Mouse (Mus musculus): Measurements from ENCODE around the gene Fcgr4. TPM values are rescaled to one million over a fixed set of nuclear protein-coding genes. Genes with fewer than 3 reads are reported as not detected.
A peak's percentile ranks its signal among the peaks of the same experiment; 100 is the strongest.
"Not testable (repeated sequence)": the region's sequence is repeated elsewhere in the genome, so short reads cannot be mapped to it uniquely, and the experiment has no call there.

Gene Fcgr4
- total RNA-seq (2021) = not detected
- long read RNA-seq, experiment 1 = 0 reads
- long read RNA-seq, experiment 2 = 0 reads

DNA sequence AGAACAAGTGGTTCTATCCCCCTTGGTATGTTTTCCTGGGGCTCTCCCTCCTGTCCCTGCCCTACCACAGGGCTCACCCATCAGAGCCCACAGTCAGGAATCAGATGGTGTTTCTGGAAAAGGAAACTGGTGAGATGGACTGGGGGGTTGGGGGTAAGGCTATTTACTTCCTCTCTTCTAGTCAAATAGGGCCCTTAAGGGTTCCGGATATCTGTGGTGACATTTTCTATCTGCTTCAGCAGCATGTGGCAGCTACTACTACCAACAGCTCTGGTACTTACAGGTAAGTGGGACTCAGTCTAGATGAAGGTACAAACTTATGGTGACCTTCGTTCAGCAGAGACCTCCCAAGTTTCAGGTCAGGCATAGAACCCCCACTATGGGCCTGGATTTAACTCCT is at the start of gene Fcgr4:
Fcgr4 (plus strand) TSS at position 184 of the 400 bp plus-strand sequence.
- DNase-seq = no peak
- no peak within 1 kb of the TSS for H3K27ac ChIP-seq
- intact Hi-C loops (cut with DNase I) = no loop called here
- TF ChIP-seq CTCF (IDR thresholded peaks at IDR 0.05) = no peak
- no peak within 1 kb of the TSS for H3K4me3 ChIP-seq

DNA sequence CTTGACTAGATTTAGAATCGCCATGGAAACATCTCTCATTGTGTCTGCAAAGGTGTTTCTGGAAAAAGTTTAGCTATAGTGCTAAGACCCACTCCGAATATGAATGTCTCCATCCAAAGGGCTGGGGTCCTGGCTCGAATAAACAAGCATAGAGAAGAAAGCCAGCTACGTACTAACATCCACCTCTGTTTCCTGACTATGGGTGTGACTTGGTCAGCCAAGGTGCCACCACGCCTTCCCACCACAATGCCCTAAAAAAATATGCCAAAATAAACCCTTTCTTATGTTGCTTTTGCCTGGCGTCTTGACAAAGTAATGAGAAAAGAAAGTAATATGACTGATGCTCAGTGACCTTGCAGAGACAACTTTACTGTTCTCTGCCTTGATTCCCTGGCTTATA is 46.2 kb upstream of the Fcgr4 start:
- intact Hi-C loops (cut with DNase I) = no loop called here
- TF ChIP-seq CTCF (IDR thresholded peaks at IDR 0.05) = no peak
- Histone ChIP-seq H3K27ac (no peak overlapping the region), H3K4me3 (no peak overlapping the region)
- no peak for DNase-seq

- intact Hi-C loops (cut with DNase I) = no loop called here
- no peak for TF ChIP-seq CTCF (IDR thresholded peaks at IDR 0.05)
- no peak for DNase-seq
- Histone ChIP-seq H3K27ac (no peak overlapping the region), H3K4me3 (peak overlapping the region; percentile 7; the same call in 1 of the 2 replicates)
Measured at GRCm38 (mm10) chr1:170972936-170973335, 45.8 kb upstream of the Fcgr4 start.

- Histone ChIP-seq H3K4me3 (0 out of 2 replicates have a peak overlapping the region, but pooled peaks have one; percentile 3), H3K27ac (no peak overlapping the region)
- no peak for TF ChIP-seq CTCF (IDR thresholded peaks at IDR 0.05)
- intact Hi-C loops (cut with DNase I) = no loop called here
- DNase-seq = no peak
Measured at GRCm38 (mm10) chr1:170974171-170974570, 44.5 kb upstream of the Fcgr4 start.

GRCm38 (mm10) chr1:170974736-170975135 is 44.0 kb upstream of the Fcgr4 start:
- Histone ChIP-seq H3K4me3 (peak overlapping the region; percentile 41), H3K27ac (no peak overlapping the region)
- DNase-seq = no peak
- intact Hi-C loops (cut with DNase I) = no loop called here
- TF ChIP-seq CTCF (IDR thresholded peaks at IDR 0.05) = no peak

GRCm38 (mm10) chr1:170975350-170975749 is 43.4 kb upstream of the Fcgr4 start:
- Histone ChIP-seq H3K4me3 (peak overlapping the region; percentile 41), H3K27ac (peak overlapping the region; percentile 32)
- DNase-seq; intact Hi-C loops (cut with DNase I): not testable (repeated sequence)

DNA sequence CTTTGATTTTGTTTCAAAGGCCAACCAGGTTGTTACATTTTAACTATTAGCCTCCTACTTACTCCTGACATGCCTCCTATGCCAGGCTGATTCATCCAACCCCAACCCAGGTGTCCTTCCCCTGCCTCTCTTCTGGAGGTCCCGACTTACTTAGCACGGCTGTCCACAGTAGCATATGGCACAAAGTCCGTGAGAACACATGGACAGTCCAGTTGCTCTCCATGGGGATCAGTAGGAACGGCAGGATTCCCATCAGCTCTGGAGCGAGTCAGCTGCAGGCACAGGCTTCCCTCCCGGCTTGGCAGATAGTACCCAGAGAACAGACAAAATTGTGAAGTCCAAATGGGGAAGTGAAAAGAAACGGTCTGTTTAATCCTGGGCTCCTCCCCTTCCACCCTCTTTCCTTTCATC is 43.0 kb upstream of the Fcgr4 start:
- peak overlapping the region; percentile 32 for H3K27ac ChIP-seq
- intact Hi-C loops (cut with DNase I) = no loop called here

GRCm38 (mm10) chr1:170976447-170976846 is 42.3 kb upstream of the Fcgr4 start, which contains the start of gene Fcgr2b:
TSS of gene Fcgr2b (minus strand) at chr1:170976547.
- no peak for DNase-seq
- Histone ChIP-seq H3K4me3 (peak within 1 kb of the TSS; percentile 41), H3K27ac (peak within 1 kb of the TSS; percentile 32)
- TF ChIP-seq CTCF (IDR thresholded peaks at IDR 0.05) = no peak
- intact Hi-C loops (cut with DNase I) = no loop called here

More for the DNA sequence above, 43.0 kb upstream of the Fcgr4 start:
- TF ChIP-seq CTCF (IDR thresholded peaks at IDR 0.05) = no peak
- DNase-seq = peak; percentile 27
- peak overlapping the region; percentile 41 for H3K4me3 ChIP-seq

DNA sequence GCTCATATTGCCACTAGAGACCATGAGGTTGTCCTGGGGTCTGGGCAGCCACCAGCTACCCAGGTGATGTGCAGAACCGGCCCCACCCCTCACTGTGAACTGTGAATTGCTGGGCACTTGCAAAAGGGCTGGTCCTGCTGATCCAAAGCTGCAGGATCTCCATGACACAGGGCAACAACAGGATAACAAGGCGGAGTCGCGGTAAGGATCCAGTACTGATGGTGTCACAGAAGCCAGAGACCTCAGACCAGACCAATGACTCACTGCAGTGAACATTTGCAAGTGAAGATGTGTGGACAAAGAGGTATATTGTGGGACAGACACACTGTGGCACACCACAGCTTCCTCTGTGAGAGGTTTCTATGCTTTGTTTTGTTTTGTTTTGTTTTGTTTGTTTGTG is 40.1 kb upstream of the Fcgr4 start:
- no peak for DNase-seq

GRCm38 (mm10) chr1:170981679-170982078 is 37.0 kb upstream of the Fcgr4 start:
- DNase-seq; H3K4me3 ChIP-seq; intact Hi-C loops (cut with DNase I); H3K27ac ChIP-seq: not testable (repeated sequence)

More for the DNA sequence above, 40.1 kb upstream of the Fcgr4 start:
- intact Hi-C loops (cut with DNase I) = no loop called here
- H3K4me3 ChIP-seq = no peak overlapping the region
- no peak overlapping the region for H3K27ac ChIP-seq
- no peak for TF ChIP-seq CTCF (IDR thresholded peaks at IDR 0.05)

GRCm38 (mm10) chr1:170982301-170982700 is 36.4 kb upstream of the Fcgr4 start:
- no peak for TF ChIP-seq CTCF (IDR thresholded peaks at IDR 0.05)
- no peak for DNase-seq
- H3K4me3 ChIP-seq = no peak overlapping the region
- no peak overlapping the region for H3K27ac ChIP-seq
- intact Hi-C loops (cut with DNase I) = no loop called here

DNA sequence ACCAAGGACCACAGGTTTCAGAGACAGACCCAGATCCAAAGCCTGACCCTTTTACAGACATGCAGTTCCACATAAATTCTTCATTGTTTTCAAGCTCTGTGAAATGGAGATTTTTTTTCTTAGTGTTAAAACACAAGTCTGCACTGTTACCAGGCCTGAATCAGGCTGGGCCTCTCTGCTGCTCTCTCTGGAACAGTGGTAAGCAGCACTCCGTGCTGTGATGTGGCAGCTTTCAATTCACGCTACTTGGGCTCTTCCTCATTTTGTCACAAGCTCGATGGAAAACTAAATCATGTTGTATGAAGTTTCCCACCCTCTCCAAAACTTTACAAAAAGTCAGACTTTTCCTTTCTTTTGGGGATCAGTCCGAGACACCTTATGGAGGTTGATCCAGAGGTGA is 35.7 kb upstream of the Fcgr4 start:
- H3K27ac ChIP-seq = no peak overlapping the region
- TF ChIP-seq CTCF (IDR thresholded peaks at IDR 0.05) = no peak
- no peak overlapping the region for H3K4me3 ChIP-seq
- intact Hi-C loops (cut with DNase I) = no loop called here
- no peak for DNase-seq

DNA sequence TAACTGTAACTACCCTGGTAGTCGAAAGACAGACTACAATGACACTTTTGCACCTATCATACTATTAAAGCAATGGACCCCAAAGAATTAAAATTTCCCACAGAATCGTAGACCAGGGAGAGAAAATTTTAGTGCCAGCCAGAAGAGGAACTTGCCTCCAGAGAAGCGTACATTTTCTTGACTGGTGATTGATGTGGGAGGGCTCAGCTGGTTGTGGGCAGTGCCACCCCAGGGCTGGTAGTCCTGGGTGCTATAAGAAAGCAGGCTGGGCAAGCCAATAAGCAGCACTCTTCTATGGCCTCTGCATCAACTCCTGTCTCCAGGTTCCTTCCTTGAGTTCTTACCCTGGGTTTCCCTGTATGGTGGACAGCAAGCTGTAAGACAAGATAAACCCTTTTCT is 33.6 kb upstream of the Fcgr4 start:
- intact Hi-C loops (cut with DNase I) = no loop called here
- TF ChIP-seq CTCF (IDR thresholded peaks at IDR 0.05) = no peak
- Histone ChIP-seq H3K4me3 (no peak overlapping the region), H3K27ac (no peak overlapping the region)
- no peak for DNase-seq

- no peak for DNase-seq
- intact Hi-C loops (cut with DNase I) = no loop called here
- no peak for TF ChIP-seq CTCF (IDR thresholded peaks at IDR 0.05)
Measured at GRCm38 (mm10) chr1:170985861-170986260, 32.9 kb upstream of the Fcgr4 start.

More at GRCm38 (mm10) chr1:170985861-170986260, 32.9 kb upstream of the Fcgr4 start:
- no peak overlapping the region for H3K4me3 ChIP-seq
- H3K27ac ChIP-seq = no peak overlapping the region
